Mouse (Mus musculus): ENCODE data around the gene Flt1. TPM values are rescaled to one million over a fixed set of nuclear protein-coding genes. Genes with fewer than 3 reads are reported as not detected.

The Flt1 gene
- total RNA-seq, 1 experiment: 5.1 TPM

GRCm38 (mm10) chr5:147732926-147733325 is 7.1 kb upstream of the Flt1 start:
- H3K9me3 ChIP-seq (ENCODE audit: control insufficient read depth, insufficient read depth, low read depth, low read length): no peaks in the 10 kb centered on the region
- no peak for DNase-seq (ENCODE audit: low read depth, low spot score)
- TF ChIP-seq CHD2 (IDR thresholded peaks at IDR 0.05; ENCODE audit: low read depth, low read length): no peak
- TF ChIP-seq HCFC1 (IDR thresholded peaks at IDR 0.05; ENCODE audit: borderline replicate concordance, insufficient read depth, low read length): no peak
- no peak for TF ChIP-seq MAFK (IDR thresholded peaks at IDR 0.05; ENCODE audit: insufficient read depth, low read depth, low read length)
- no peak for TF ChIP-seq ZC3H11A (IDR thresholded peaks at IDR 0.05; ENCODE audit: borderline replicate concordance, low read depth, low read length)
- no peak for TF ChIP-seq ZNF384 (IDR thresholded peaks at IDR 0.05; ENCODE audit: low read depth, low read length)
- no peaks in the 10 kb centered on the region for H3K36me3 ChIP-seq (ENCODE audit: control insufficient read depth, insufficient read depth, low read length, poor library complexity, severe bottlenecking)
- in situ Hi-C loops (cut with MboI; ENCODE audit: low sequenced_read_pairs in 2 of 2, unreplicated experiment in 2 of 2): no loop called here
- no peaks in the 10 kb centered on the region for H3K4me1 ChIP-seq (ENCODE audit: control insufficient read depth in 2 of 2, insufficient read depth in 2 of 2, low read length in 2 of 2, poor library complexity in 1 of 2)
- H3K4me3 ChIP-seq (ENCODE audit: insufficient read depth in 1 of 2, low read depth in 1 of 2, low read length in 2 of 2, poor library complexity in 1 of 2, severe bottlenecking in 1 of 2): no peak overlapping the region
- no peak overlapping the region for H3K9ac ChIP-seq (ENCODE audit: insufficient read depth, low read depth, low read length, poor library complexity, severe bottlenecking)
- no peak overlapping the region for H3K27ac ChIP-seq (ENCODE audit: insufficient read depth, low read depth, low read length, poor library complexity, severe bottlenecking)

- no peak for DNase-seq (ENCODE audit: low read depth, low spot score)
- Histone ChIP-seq H3K9me3 (ENCODE audit: control insufficient read depth, insufficient read depth, low read depth, low read length) (no peaks in the 10 kb centered on the region), H3K4me1 (ENCODE audit: control insufficient read depth in 2 of 2, insufficient read depth in 2 of 2, low read length in 2 of 2, poor library complexity in 1 of 2) (no peaks in the 10 kb centered on the region), H3K4me3 (ENCODE audit: insufficient read depth in 1 of 2, low read depth in 1 of 2, low read length in 2 of 2, poor library complexity in 1 of 2, severe bottlenecking in 1 of 2) (no peak overlapping the region), H3K27ac (ENCODE audit: insufficient read depth, low read depth, low read length, poor library complexity, severe bottlenecking) (no peak overlapping the region), H3K36me3 (ENCODE audit: control insufficient read depth, insufficient read depth, low read length, poor library complexity, severe bottlenecking) (no peaks in the 10 kb centered on the region), H3K9ac (ENCODE audit: insufficient read depth, low read depth, low read length, poor library complexity, severe bottlenecking) (no peak overlapping the region)
- no peak for TF ChIP-seq MAFK (IDR thresholded peaks at IDR 0.05; ENCODE audit: insufficient read depth, low read depth, low read length)
- no peak for TF ChIP-seq ZC3H11A (IDR thresholded peaks at IDR 0.05; ENCODE audit: borderline replicate concordance, low read depth, low read length)
- no peak for TF ChIP-seq ZNF384 (IDR thresholded peaks at IDR 0.05; ENCODE audit: low read depth, low read length)
- TF ChIP-seq HCFC1 (IDR thresholded peaks at IDR 0.05; ENCODE audit: borderline replicate concordance, insufficient read depth, low read length): no peak
- TF ChIP-seq CHD2 (IDR thresholded peaks at IDR 0.05; ENCODE audit: low read depth, low read length): no peak
- in situ Hi-C loops (cut with MboI; ENCODE audit: low sequenced_read_pairs in 2 of 2, unreplicated experiment in 2 of 2): no loop called here
Measured at GRCm38 (mm10) chr5:147727481-147727880, 1.7 kb upstream of the Flt1 start.

- H3K36me3 ChIP-seq (ENCODE audit: control insufficient read depth, insufficient read depth, low read length, poor library complexity, severe bottlenecking): no peaks in the 10 kb centered on the region
- peak; percentile 82 for TF ChIP-seq ZNF384 (IDR thresholded peaks at IDR 0.05; ENCODE audit: low read depth, low read length)
- TF ChIP-seq ZC3H11A (IDR thresholded peaks at IDR 0.05; ENCODE audit: borderline replicate concordance, low read depth, low read length): no peak
- no peak for DNase-seq (ENCODE audit: low read depth, low spot score)
Measured at GRCm38 (mm10) chr5:147726701-147727393, 1.0 kb upstream of the Flt1 start.

GRCm38 (mm10) chr5:147724945-147725830 is 623 bp downstream of the Flt1 start:
- peak overlapping the region; percentile 46 for H3K9ac ChIP-seq (ENCODE audit: insufficient read depth, low read depth, low read length, poor library complexity, severe bottlenecking)
- no peak overlapping the region for H3K27ac ChIP-seq (ENCODE audit: insufficient read depth, low read depth, low read length, poor library complexity, severe bottlenecking)
- no peaks in the 10 kb centered on the region for H3K9me3 ChIP-seq (ENCODE audit: control insufficient read depth, insufficient read depth, low read depth, low read length)
- in situ Hi-C loops (cut with MboI; ENCODE audit: low sequenced_read_pairs in 2 of 2, unreplicated experiment in 2 of 2): no loop called here
- no peaks in the 10 kb centered on the region for H3K36me3 ChIP-seq (ENCODE audit: control insufficient read depth, insufficient read depth, low read length, poor library complexity, severe bottlenecking)
- no peak; the same call in 1 of the 2 replicates for TF ChIP-seq HCFC1 (IDR thresholded peaks at IDR 0.05; ENCODE audit: borderline replicate concordance, insufficient read depth, low read length)
- no peak for TF ChIP-seq ZC3H11A (IDR thresholded peaks at IDR 0.05; ENCODE audit: borderline replicate concordance, low read depth, low read length)
- no peak for TF ChIP-seq CHD2 (IDR thresholded peaks at IDR 0.05; ENCODE audit: low read depth, low read length)
- no peak for TF ChIP-seq MAFK (IDR thresholded peaks at IDR 0.05; ENCODE audit: insufficient read depth, low read depth, low read length)
- TF ChIP-seq ZNF384 (IDR thresholded peaks at IDR 0.05; ENCODE audit: low read depth, low read length): no peak
- H3K4me3 ChIP-seq (ENCODE audit: insufficient read depth in 1 of 2, low read depth in 1 of 2, low read length in 2 of 2, poor library complexity in 1 of 2, severe bottlenecking in 1 of 2): peak overlapping the region; percentile 53 to 60
- no peaks in the 10 kb centered on the region for H3K4me1 ChIP-seq (ENCODE audit: control insufficient read depth in 2 of 2, insufficient read depth in 2 of 2, low read length in 2 of 2, poor library complexity in 1 of 2)
- no peak for DNase-seq (ENCODE audit: low read depth, low spot score)

More at GRCm38 (mm10) chr5:147726701-147727393, 1.0 kb upstream of the Flt1 start:
- H3K27ac ChIP-seq (ENCODE audit: insufficient read depth, low read depth, low read length, poor library complexity, severe bottlenecking): no peak overlapping the region
- no peak overlapping the region for H3K9ac ChIP-seq (ENCODE audit: insufficient read depth, low read depth, low read length, poor library complexity, severe bottlenecking)
- in situ Hi-C loops (cut with MboI; ENCODE audit: low sequenced_read_pairs in 2 of 2, unreplicated experiment in 2 of 2): no loop called here
- peak overlapping the region; percentile 53 to 60; a peak in 2 of 4 replicates for H3K4me3 ChIP-seq (ENCODE audit: insufficient read depth in 1 of 2, low read depth in 1 of 2, low read length in 2 of 2, poor library complexity in 1 of 2, severe bottlenecking in 1 of 2)
- H3K9me3 ChIP-seq (ENCODE audit: control insufficient read depth, insufficient read depth, low read depth, low read length): no peaks in the 10 kb centered on the region
- H3K4me1 ChIP-seq (ENCODE audit: control insufficient read depth in 2 of 2, insufficient read depth in 2 of 2, low read length in 2 of 2, poor library complexity in 1 of 2): no peaks in the 10 kb centered on the region
